Mouse (Mus musculus): ENCODE data around the gene Ap3b1. TPM values are rescaled to one million over a fixed set of nuclear protein-coding genes. Genes with fewer than 3 reads are reported as not detected.
"Not testable (repeated sequence)": the region's sequence is repeated elsewhere in the genome, so short reads cannot be mapped to it uniquely, and the experiment has no call there.

Gene Ap3b1
- 43.9 and 46.7 TPM in 2 replicates for polyA plus RNA-seq (2015; fragmentation: Nextera tagmentation; extraction: Ambion mirVana)

- Histone ChIP-seq H3K36me3 (0 out of 2 replicates have a peak, but pooled peaks cover 7% of the 10 kb centered on the region), H3K9me3 (replicated peaks) (no peaks in the 10 kb centered on the region), H3K4me3 (replicated peaks) (peak within 1 kb of the TSS; percentile 86), H3K27me3 (no peaks in the 10 kb centered on the region), H3K4me2 (peak within 1 kb of the TSS; percentile 85), H3K4me1 (peaks cover 14% of the 10 kb centered on the region), H3K27ac (peak within 1 kb of the TSS; percentile 94), H3K9ac (peak within 1 kb of the TSS; percentile 86)
- peak; percentile 97 for ATAC-seq (replicated peaks; ENCODE audit: low FRiP score)
- WGBS, result under 1% methylated on average over 77 of the region's 79 CpGs
Observed at GRCm38 (mm10) chr13:94358401-94359265, at the start of gene Ap3b1. Gene Ap3b1, plus strand, starts transcription at chr13:94358960.

- ATAC-seq (replicated peaks; ENCODE audit: low FRiP score); H3K27ac ChIP-seq; H3K4me2 ChIP-seq; H3K27me3 ChIP-seq; H3K4me1 ChIP-seq; H3K9ac ChIP-seq; H3K4me3 ChIP-seq (replicated peaks); H3K36me3 ChIP-seq; H3K9me3 ChIP-seq (replicated peaks): not testable (repeated sequence)
- 92% methylated on average over 8 of the region's 8 CpGs for WGBS
Observed at GRCm38 (mm10) chr13:94312812-94313211, 45.9 kb upstream of the Ap3b1 start.

GRCm38 (mm10) chr13:94316975-94317511 is 41.7 kb upstream of the Ap3b1 start:
- Histone ChIP-seq H3K27ac (no peak overlapping the region), H3K4me1 (no peaks in the 10 kb centered on the region), H3K9me3 (replicated peaks) (no peaks in the 10 kb centered on the region), H3K36me3 (no peaks in the 10 kb centered on the region), H3K4me2 (no peak overlapping the region), H3K27me3 (no peaks in the 10 kb centered on the region), H3K9ac (no peak overlapping the region), H3K4me3 (replicated peaks) (no peak overlapping the region)
- ATAC-seq (replicated peaks; ENCODE audit: low FRiP score), result no peak
- WGBS, result 86% methylated on average over 10 of the region's 10 CpGs

- no peaks in the 10 kb centered on the region for H3K9me3 ChIP-seq (replicated peaks)
- 72% methylated on average over 1 of the region's 1 CpGs for WGBS
- H3K4me3 ChIP-seq (replicated peaks), result no peak overlapping the region
- ATAC-seq (replicated peaks; ENCODE audit: low FRiP score), result no peak
- no peaks in the 10 kb centered on the region for H3K36me3 ChIP-seq
- H3K9ac ChIP-seq, result no peak overlapping the region
- H3K27me3 ChIP-seq, result no peaks in the 10 kb centered on the region
- no peaks in the 10 kb centered on the region for H3K4me1 ChIP-seq
- H3K4me2 ChIP-seq, result no peak overlapping the region
- H3K27ac ChIP-seq, result no peak overlapping the region
Observed at GRCm38 (mm10) chr13:94321094-94321792, 37.5 kb upstream of the Ap3b1 start.

- H3K4me3 ChIP-seq (replicated peaks), result no peak overlapping the region
- no peak overlapping the region for H3K9ac ChIP-seq
- no peaks in the 10 kb centered on the region for H3K36me3 ChIP-seq
- H3K27me3 ChIP-seq, result no peaks in the 10 kb centered on the region
- WGBS, result 90% methylated on average over 4 of the region's 4 CpGs
- no peak overlapping the region for H3K4me2 ChIP-seq
- no peaks in the 10 kb centered on the region for H3K4me1 ChIP-seq
- no peak for ATAC-seq (replicated peaks; ENCODE audit: low FRiP score)
- no peaks in the 10 kb centered on the region for H3K9me3 ChIP-seq (replicated peaks)
- H3K27ac ChIP-seq, result no peak overlapping the region
Observed at GRCm38 (mm10) chr13:94322475-94322874, 36.3 kb upstream of the Ap3b1 start.

- Histone ChIP-seq H3K27me3 (no peaks in the 10 kb centered on the region), H3K4me1 (no peaks in the 10 kb centered on the region), H3K9ac (no peak overlapping the region), H3K36me3 (no peaks in the 10 kb centered on the region), H3K27ac (peak overlapping the region; percentile 72), H3K9me3 (replicated peaks) (no peaks in the 10 kb centered on the region), H3K4me2 (no peak overlapping the region), H3K4me3 (replicated peaks) (no peak overlapping the region)
- ATAC-seq (replicated peaks; ENCODE audit: low FRiP score), result peak; percentile 60; the same call in 1 of the 2 replicates
- 50% methylated on average over 3 of the region's 3 CpGs for WGBS
Observed at GRCm38 (mm10) chr13:94328063-94328462, 30.7 kb upstream of the Ap3b1 start.

- not testable (repeated sequence) for H3K27me3 ChIP-seq; H3K4me2 ChIP-seq; H3K4me3 ChIP-seq (replicated peaks); ATAC-seq (replicated peaks; ENCODE audit: low FRiP score); H3K27ac ChIP-seq; H3K4me1 ChIP-seq; H3K9me3 ChIP-seq (replicated peaks); H3K36me3 ChIP-seq; H3K9ac ChIP-seq
- 92% methylated on average over 6 of the region's 6 CpGs for WGBS
Observed at GRCm38 (mm10) chr13:94329005-94329404, 29.8 kb upstream of the Ap3b1 start.

- H3K4me1 ChIP-seq, result no peaks in the 10 kb centered on the region
- no peak overlapping the region for H3K27ac ChIP-seq
- WGBS, result 71% methylated on average over 3 of the region's 3 CpGs
- no peak for ATAC-seq (replicated peaks; ENCODE audit: low FRiP score)
- H3K4me3 ChIP-seq (replicated peaks), result no peak overlapping the region
- H3K36me3 ChIP-seq, result no peaks in the 10 kb centered on the region
- H3K9me3 ChIP-seq (replicated peaks), result no peaks in the 10 kb centered on the region
- H3K4me2 ChIP-seq, result no peak overlapping the region
- H3K27me3 ChIP-seq, result no peaks in the 10 kb centered on the region
- no peak overlapping the region for H3K9ac ChIP-seq
Observed at GRCm38 (mm10) chr13:94330392-94330979, 28.3 kb upstream of the Ap3b1 start.

- Histone ChIP-seq H3K9ac (no peak overlapping the region), H3K9me3 (replicated peaks) (0 out of 2 replicates have a peak, but pooled peaks cover 3% of the 10 kb centered on the region), H3K4me3 (replicated peaks) (no peak overlapping the region), H3K4me2 (no peak overlapping the region), H3K4me1 (no peaks in the 10 kb centered on the region), H3K36me3 (no peaks in the 10 kb centered on the region), H3K27me3 (no peaks in the 10 kb centered on the region), H3K27ac (no peak overlapping the region)
- 65% methylated on average over 3 of the region's 3 CpGs for WGBS
- ATAC-seq (replicated peaks; ENCODE audit: low FRiP score), result no peak
Observed at GRCm38 (mm10) chr13:94338357-94338756, 20.4 kb upstream of the Ap3b1 start.

- no peak overlapping the region for H3K27ac ChIP-seq
- H3K4me2 ChIP-seq, result no peak overlapping the region
- H3K9me3 ChIP-seq (replicated peaks), result 0 out of 2 replicates have a peak, but pooled peaks cover 3% of the 10 kb centered on the region
- no peaks in the 10 kb centered on the region for H3K27me3 ChIP-seq
- ATAC-seq (replicated peaks; ENCODE audit: low FRiP score), result no peak
- H3K4me1 ChIP-seq, result no peaks in the 10 kb centered on the region
- H3K4me3 ChIP-seq (replicated peaks), result no peak overlapping the region
- no peaks in the 10 kb centered on the region for H3K36me3 ChIP-seq
- 90% methylated on average over 5 of the region's 5 CpGs for WGBS
- H3K9ac ChIP-seq, result no peak overlapping the region
Observed at GRCm38 (mm10) chr13:94343192-94343591, 15.6 kb upstream of the Ap3b1 start.

GRCm38 (mm10) chr13:94344600-94344999 is 14.2 kb upstream of the Ap3b1 start:
- 95% methylated on average over 14 of the region's 14 CpGs for WGBS

GRCm38 (mm10) chr13:94354584-94354983 is 4.2 kb upstream of the Ap3b1 start:
- Histone ChIP-seq H3K4me2 (no peak overlapping the region), H3K27me3 (no peaks in the 10 kb centered on the region), H3K27ac (no peak overlapping the region), H3K36me3 (no peaks in the 10 kb centered on the region), H3K9ac (no peak overlapping the region), H3K4me1 (peaks cover 9% of the 10 kb centered on the region), H3K9me3 (replicated peaks) (no peaks in the 10 kb centered on the region), H3K4me3 (replicated peaks) (no peak overlapping the region)
- no peak for ATAC-seq (replicated peaks; ENCODE audit: low FRiP score)
- 76% methylated on average over 3 of the region's 3 CpGs for WGBS

More at GRCm38 (mm10) chr13:94344600-94344999, 14.2 kb upstream of the Ap3b1 start:
- H3K27me3 ChIP-seq; H3K9ac ChIP-seq; H3K4me3 ChIP-seq (replicated peaks); H3K36me3 ChIP-seq; H3K9me3 ChIP-seq (replicated peaks); H3K4me2 ChIP-seq; H3K4me1 ChIP-seq; H3K27ac ChIP-seq; ATAC-seq (replicated peaks; ENCODE audit: low FRiP score): not testable (repeated sequence)
